Mouse (Mus musculus) liver, embryonic 11.5 days (tissue): ENCODE results near the gene Alox12e. TPM values are rescaled to one million over a fixed set of nuclear protein-coding genes. Genes with fewer than 3 reads are reported as not detected.
"Not testable (repeated sequence)": the region's sequence is repeated elsewhere in the genome, so short reads cannot be mapped to it uniquely, and the experiment has no call there.

Experiments used
- ATAC-seq: fragments of 200-750 bp; cut with Nextera tagmentation; replicated peaks from 2 replicates; pipeline ENCODE4 v1.8.0; 2017; ENCODE audit warnings: moderate number of reproducible peaks, mild to moderate bottlenecking, moderate TSS enrichment, moderate library complexity; ENCODE audit not compliant: low FRiP score
- DNase-seq: peaks from one replicate; pipeline ENCODE4 v3.0.0-alpha.2; 2017; ENCODE audit warnings: low spot score
- H3K27ac ChIP-seq: fragments of 300-500 bp; sonication (generic); 2 replicates; pipeline ENCODE4 v1.5.1; 2014; ENCODE audit warnings: mild to moderate bottlenecking, low read depth, low read length, control low read depth
- H3K27me3 ChIP-seq: fragments of 300-500 bp; sonication (generic); replicated peaks from 2 replicates; pipeline ENCODE4 v1.6.1; 2014; ENCODE audit warnings: low read length, mixed read lengths; ENCODE audit not compliant: control insufficient read depth, insufficient read depth
- H3K36me3 ChIP-seq: fragments of 300-500 bp; sonication (generic); 2 replicates; pipeline ENCODE4 v1.6.1; 2014; ENCODE audit warnings: mild to moderate bottlenecking, low read length, moderate library complexity, mixed read lengths; ENCODE audit not compliant: control insufficient read depth, insufficient read depth
- H3K4me1 ChIP-seq: fragments of 300-500 bp; sonication (generic); replicated peaks from 2 replicates; pipeline ENCODE4 v1.6.1; 2014; ENCODE audit warnings: low read length, mixed read lengths; ENCODE audit not compliant: control insufficient read depth, insufficient read depth
- H3K4me2 ChIP-seq: fragments of 300-500 bp; sonication (generic); 2 replicates; pipeline ENCODE4 v1.6.1; 2014; ENCODE audit warnings: mild to moderate bottlenecking, control low read depth, moderate library complexity
- H3K4me3 ChIP-seq: fragments of 300-500 bp; sonication (generic); 2 replicates; pipeline ENCODE4 v1.5.1; 2014; ENCODE audit warnings: low read depth, low read length, control low read depth
- H3K9ac ChIP-seq: fragments of 300-500 bp; sonication (generic); 2 replicates; pipeline ENCODE4 v1.6.1; 2014; ENCODE audit warnings: low read depth, low read length, control low read depth
- H3K9me3 ChIP-seq: fragments of 300-500 bp; sonication (generic); 2 replicates; pipeline ENCODE4 v1.6.1; 2016; ENCODE audit warnings: low read length, inconsistent platforms, mixed read lengths; ENCODE audit not compliant: control insufficient read depth
- WGBS: fragments of 180-500 bp; shearing (Covaris S2); extraction: QIAGEN DNeasy Blood & Tissue Kit; methylation state at CpG from one replicate; pipeline ENCODE4 v1.1.7; 2014; 5-methylcytosine and 5-hydroxymethylcytosine counted together
- polyA plus RNA-seq: library from polyadenylated mRNA; unstranded; fragments of >200 nt; fragmentation: Nextera tagmentation; extraction: Ambion mirVana; gene quantifications from 2 replicates; pipeline ENCODE4 v1.2.1, GENCODE M21; 2014

Alox12e gene
- 0.29 TPM in 1 of 2 replicates, not detected in the other for polyA plus RNA-seq

DNA sequence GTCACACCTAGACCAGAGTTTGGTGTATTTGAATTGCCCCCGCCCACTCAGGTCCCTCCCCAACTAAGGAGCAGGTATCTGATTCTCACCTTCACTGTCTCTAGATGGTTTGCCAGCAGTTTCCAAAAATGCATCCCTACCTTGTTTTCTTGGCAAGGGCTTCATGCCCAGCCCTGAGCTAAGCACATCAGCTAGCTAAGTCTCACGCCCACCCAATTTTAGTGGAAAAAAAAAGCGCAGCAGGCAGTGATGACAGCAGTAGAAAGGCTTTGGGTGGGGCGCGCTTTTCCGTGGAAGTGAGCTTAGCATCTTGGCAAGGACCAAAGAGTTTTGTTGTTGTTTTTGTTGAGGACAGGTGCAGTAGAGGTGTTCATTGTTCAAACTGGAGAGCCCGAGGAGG is at the start of gene Alox12e:
Gene Alox12e, minus strand, starts transcription at position 101 of the 400 bp plus-strand sequence.
- DNase-seq: no peak
- Histone ChIP-seq H3K4me1 (no peaks in the 10 kb centered on the region; the same call in 1 of the 2 replicates), H3K36me3 (no peaks in the 10 kb centered on the region), H3K9ac (no peak within 1 kb of the TSS), H3K4me3 (peak within 1 kb of the TSS; percentile 13; the same call in 1 of the 2 replicates), H3K4me2 (peak within 1 kb of the TSS; percentile 28; the same call in 1 of the 2 replicates), H3K27me3 (peaks cover 48% of the 10 kb centered on the region), H3K27ac (no peak within 1 kb of the TSS), H3K9me3 (no peaks in the 10 kb centered on the region)
- ATAC-seq: no peak
- WGBS: 29% methylated on average over 7 of the region's 7 CpGs

DNA sequence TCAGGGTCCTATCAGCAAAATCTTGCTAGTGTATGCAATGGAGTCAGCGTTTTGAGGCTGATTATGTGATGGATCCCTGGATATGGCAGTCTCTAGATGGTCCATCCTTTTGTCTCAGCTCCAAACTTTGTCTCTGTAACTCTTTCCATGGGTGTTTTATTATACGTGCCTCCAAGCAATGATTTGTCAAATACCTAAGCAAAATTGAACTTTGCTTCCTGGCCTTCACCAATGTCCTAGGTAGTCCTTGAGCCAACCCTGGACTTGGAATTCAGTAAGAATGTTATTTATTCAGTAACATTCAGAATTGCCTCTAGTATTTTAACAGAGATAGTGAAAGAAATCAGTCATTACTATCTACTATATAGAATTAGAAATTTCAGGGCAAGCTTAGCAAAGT is 46.2 kb upstream of the Alox12e start:
- H3K4me3 ChIP-seq, H3K4me1 ChIP-seq, H3K27ac ChIP-seq, H3K9me3 ChIP-seq, H3K36me3 ChIP-seq, ATAC-seq, DNase-seq, H3K4me2 ChIP-seq, H3K27me3 ChIP-seq, H3K9ac ChIP-seq: not testable (repeated sequence)
- WGBS: 70% methylated on average over 2 of the region's 2 CpGs

DNA sequence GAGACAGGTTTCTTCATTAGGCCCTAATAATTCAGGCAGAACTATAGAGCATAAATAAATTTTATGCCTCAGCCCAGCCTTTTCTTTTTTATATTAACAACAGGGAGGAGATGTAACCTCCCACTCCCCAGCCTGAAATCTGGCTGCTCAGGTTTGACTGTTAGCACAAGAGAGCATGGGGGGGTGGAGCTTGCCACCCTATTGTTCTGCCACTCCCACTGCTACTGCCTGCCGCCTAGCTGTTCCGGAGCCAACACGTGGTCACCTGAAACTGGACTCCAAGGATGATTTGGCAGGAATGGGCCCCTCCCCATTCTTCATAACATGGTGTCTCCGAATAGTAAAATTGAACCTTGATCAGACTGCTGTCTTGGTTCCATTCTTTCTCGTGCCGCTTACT is 45.3 kb upstream of the Alox12e start:
- H3K9me3 ChIP-seq, H3K27ac ChIP-seq, H3K4me2 ChIP-seq, H3K4me1 ChIP-seq, ATAC-seq, DNase-seq, H3K9ac ChIP-seq, H3K4me3 ChIP-seq, H3K27me3 ChIP-seq, H3K36me3 ChIP-seq: not testable (repeated sequence)
- 85% methylated on average over 6 of the region's 6 CpGs for WGBS

DNA sequence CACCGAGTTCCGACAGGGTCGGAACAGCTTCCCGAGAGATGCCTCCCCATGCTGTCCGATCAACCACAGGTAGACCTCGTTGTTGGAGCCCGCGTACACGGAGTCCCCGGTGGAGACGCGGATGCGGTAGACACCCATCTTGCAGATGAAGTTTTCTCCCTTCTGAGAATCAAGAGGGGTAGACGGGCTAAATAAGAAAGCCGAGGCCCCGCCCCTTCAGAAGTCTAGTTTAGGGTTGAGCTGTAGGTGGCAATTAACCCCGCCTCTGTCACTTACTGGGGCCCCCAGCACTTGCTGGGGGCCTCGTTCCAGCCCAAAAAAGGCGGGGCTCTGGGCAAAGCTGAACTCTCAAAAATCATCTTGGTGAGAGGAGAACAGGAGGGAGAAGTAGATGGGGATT is 29.4 kb upstream of the Alox12e start, which contains the start of gene Alox15:
Gene Alox15, minus strand, starts transcription at position 164 of the 400 bp plus-strand sequence.
- no peak for ATAC-seq
- under 1% methylated on average over 19 of the region's 19 CpGs for WGBS
- no peak within 1 kb of the TSS for H3K27ac ChIP-seq

DNA sequence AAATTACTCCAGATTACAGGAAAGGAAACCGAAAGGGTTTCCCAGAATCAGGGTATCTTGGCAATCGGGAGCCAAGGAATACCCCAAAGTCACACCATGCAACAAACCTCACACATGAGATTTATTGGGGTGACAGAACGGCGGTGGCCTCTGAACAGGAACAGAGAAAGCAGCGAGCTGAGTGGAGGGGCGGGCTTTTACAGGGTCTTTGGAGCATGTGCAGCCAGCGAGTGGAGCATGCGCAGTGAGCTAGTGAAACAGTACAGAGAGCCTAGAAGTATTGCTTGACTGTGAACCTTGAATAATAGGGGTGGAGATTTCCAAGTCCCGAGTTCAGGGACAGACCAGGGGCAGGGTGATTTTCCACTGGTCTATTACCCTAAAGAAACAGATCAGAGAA is 26.2 kb upstream of the Alox12e start:
- no peak overlapping the region for H3K4me2 ChIP-seq
- 76% methylated on average over 9 of the region's 9 CpGs for WGBS
- no peak for DNase-seq
- no peaks in the 10 kb centered on the region for H3K9me3 ChIP-seq
- H3K27ac ChIP-seq: no peak overlapping the region
- H3K4me3 ChIP-seq: no peak overlapping the region
- no peak overlapping the region for H3K9ac ChIP-seq
- H3K4me1 ChIP-seq: peaks cover 7% of the 10 kb centered on the region
- peaks cover 57% of the 10 kb centered on the region for H3K27me3 ChIP-seq
- no peaks in the 10 kb centered on the region for H3K36me3 ChIP-seq
- ATAC-seq: no peak

More for the DNA sequence above, 29.4 kb upstream of the Alox12e start, which contains the start of gene Alox15:
- peak within 1 kb of the TSS; percentile 37 for H3K4me3 ChIP-seq
- H3K9ac ChIP-seq: no peak within 1 kb of the TSS
- no peaks in the 10 kb centered on the region for H3K36me3 ChIP-seq
- H3K27me3 ChIP-seq: peaks cover 56% of the 10 kb centered on the region
- no peaks in the 10 kb centered on the region for H3K9me3 ChIP-seq
- peak within 1 kb of the TSS; percentile 72 for H3K4me2 ChIP-seq
- H3K4me1 ChIP-seq: peaks cover 7% of the 10 kb centered on the region
- no peak for DNase-seq

DNA sequence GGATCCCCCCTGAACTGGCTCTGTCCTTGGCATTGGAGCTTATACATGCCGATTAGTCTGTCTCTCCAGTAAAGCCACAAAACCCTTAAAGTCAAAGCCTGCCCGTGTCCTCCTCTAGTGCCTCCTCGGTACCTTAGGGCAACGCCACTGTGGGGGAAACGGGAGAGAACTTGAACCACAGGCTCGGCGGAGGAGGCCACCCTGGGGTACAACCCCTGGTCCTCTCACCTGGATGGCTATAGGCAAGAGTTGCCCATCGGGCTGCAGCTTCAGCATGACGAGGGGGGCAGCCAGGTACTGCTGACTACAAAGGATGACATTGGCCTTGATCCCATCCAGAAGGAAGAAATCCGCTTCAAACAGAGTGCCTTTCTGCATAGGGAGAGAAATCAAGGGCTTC is 25.4 kb upstream of the Alox12e start:
- no peak for ATAC-seq
- DNase-seq: no peak
- 72% methylated on average over 10 of the region's 10 CpGs for WGBS
- H3K4me1 ChIP-seq: peaks cover 7% of the 10 kb centered on the region
- no peak overlapping the region for H3K27ac ChIP-seq
- peaks cover 49% of the 10 kb centered on the region for H3K27me3 ChIP-seq
- H3K36me3 ChIP-seq: no peaks in the 10 kb centered on the region
- no peak overlapping the region for H3K4me3 ChIP-seq
- no peak overlapping the region for H3K4me2 ChIP-seq
- H3K9me3 ChIP-seq: no peaks in the 10 kb centered on the region
- H3K9ac ChIP-seq: no peak overlapping the region

DNA sequence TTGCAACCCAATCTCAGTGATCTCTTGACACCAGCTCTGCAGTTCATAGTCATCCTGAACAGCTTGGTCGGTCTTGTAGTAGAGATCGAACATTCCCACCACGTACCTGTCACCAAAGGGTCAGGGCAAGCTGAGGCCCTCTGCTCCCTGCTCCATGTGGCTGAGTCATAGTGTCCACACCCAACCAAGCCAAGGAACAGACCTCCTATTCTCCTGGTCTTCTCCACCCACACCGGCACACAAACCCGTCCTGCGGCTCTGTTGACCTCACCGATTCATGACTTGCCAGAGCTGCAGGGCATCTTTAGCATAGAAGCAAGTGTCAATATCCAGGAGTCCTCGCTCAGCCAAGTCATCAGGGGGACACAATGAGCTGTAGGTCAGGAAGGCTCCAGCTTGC is 23.1 kb upstream of the Alox12e start:
- H3K27me3 ChIP-seq: peaks cover 26% of the 10 kb centered on the region

DNA sequence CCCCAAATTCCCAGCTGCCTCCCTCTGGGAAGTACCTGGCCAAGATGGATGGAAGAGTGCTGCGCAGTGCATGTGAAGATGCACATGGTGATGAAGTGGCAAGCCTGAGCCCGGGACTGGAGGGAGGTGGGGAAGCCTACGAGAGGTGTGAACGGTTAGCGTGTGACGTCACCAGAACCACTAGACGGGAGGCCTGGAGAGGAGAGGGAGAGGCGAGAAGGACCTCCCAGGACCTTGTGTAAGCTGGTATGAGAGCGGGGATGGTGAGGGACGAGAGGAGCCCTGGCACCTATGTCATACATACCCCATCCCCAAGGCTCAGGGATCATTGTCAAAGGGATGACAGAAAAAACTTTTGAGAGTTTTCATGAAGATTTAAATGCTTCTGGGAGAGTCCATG is 22.6 kb upstream of the Alox12e start:
- Histone ChIP-seq H3K4me1 (no peaks in the 10 kb centered on the region), H3K9me3 (no peaks in the 10 kb centered on the region), H3K4me2 (no peak overlapping the region), H3K27me3 (peaks cover 21% of the 10 kb centered on the region), H3K4me3 (no peak overlapping the region), H3K27ac (no peak overlapping the region), H3K36me3 (no peaks in the 10 kb centered on the region), H3K9ac (no peak overlapping the region)
- WGBS: 69% methylated on average over 10 of the region's 10 CpGs
- no peak for DNase-seq
- no peak for ATAC-seq

More for the DNA sequence above, 23.1 kb upstream of the Alox12e start:
- ATAC-seq (no peak), DNase-seq (no peak)
- H3K4me1 ChIP-seq: no peaks in the 10 kb centered on the region
- H3K27ac ChIP-seq: no peak overlapping the region
- H3K4me2 ChIP-seq: no peak overlapping the region
- 88% methylated on average over 8 of the region's 8 CpGs for WGBS
- H3K9me3 ChIP-seq: no peaks in the 10 kb centered on the region
- no peak overlapping the region for H3K9ac ChIP-seq
- no peak overlapping the region for H3K4me3 ChIP-seq
- no peaks in the 10 kb centered on the region for H3K36me3 ChIP-seq

DNA sequence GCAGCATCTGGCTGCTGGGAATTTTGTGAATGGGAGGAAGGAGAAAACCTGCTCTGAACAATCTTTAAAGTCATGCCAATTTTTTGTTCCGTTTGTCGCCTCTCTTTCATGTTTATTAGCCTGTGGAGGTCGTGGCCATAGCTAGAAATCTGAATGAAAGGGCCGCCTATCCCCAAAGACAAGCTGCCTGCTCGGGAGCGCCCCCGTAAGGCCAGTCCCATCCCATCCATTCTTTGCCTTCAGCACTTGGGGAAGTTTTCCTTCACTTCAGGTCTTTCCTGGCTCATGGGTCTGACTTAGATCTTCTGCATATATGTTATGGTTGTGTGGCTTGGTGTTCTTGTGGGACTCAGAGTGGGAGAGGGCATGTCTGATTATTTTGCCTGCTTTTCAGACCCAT is 17.1 kb upstream of the Alox12e start:
- no peaks in the 10 kb centered on the region for H3K36me3 ChIP-seq
- H3K27me3 ChIP-seq: no peaks in the 10 kb centered on the region
- H3K27ac ChIP-seq: no peak overlapping the region
- H3K4me3 ChIP-seq: no peak overlapping the region
- WGBS: 46% methylated on average over 7 of the region's 7 CpGs
- no peak for ATAC-seq
- H3K4me1 ChIP-seq: no peaks in the 10 kb centered on the region
- H3K9ac ChIP-seq: no peak overlapping the region
- no peak overlapping the region for H3K4me2 ChIP-seq
- DNase-seq: no peak
- H3K9me3 ChIP-seq: no peaks in the 10 kb centered on the region
